Mouse (Mus musculus) cerebellum, adult 11-12 months (tissue): ENCODE data around the gene Slc22a27.
"Not testable (repeated sequence)": the region's sequence is repeated elsewhere in the genome, so short reads cannot be mapped to it uniquely, and the experiment has no call there.

Source experiments
- DNase-seq: peaks from one replicate; pipeline ENCODE4 v3.0.0; 2022

The Slc22a27 gene

GRCm38 (mm10) chr19:7965927-7966326 lies at the start of gene Slc22a27:
Slc22a27 (minus strand) TSS chr19:7966027.
- DNase-seq = not testable (repeated sequence)

- DNase-seq = not testable (repeated sequence)
These were observed 45.8 kb upstream of the Slc22a27 start for GRCm38 (mm10) chr19:8011596-8011995.

DNA sequence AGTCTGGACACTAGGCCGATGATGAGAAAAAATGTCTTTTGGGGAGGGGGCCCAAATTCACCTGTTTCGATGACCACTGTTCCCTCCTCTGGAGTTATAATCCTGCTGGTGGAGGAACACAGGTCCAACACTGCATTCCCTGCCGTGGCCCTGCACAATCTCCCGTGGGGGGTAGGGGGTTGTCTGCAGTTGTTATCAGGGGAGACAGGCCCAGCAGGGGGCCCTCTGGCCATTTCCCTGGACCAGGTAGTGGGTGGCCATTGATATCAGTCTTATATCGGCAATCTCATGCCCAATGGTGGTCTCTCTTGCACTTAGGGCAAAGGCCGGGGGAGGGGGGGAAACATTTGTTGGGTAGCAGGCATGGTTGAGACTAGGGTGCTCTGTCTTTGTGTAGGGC lies 43.3 kb upstream of the Slc22a27 start:
- DNase-seq = not testable (repeated sequence)

GRCm38 (mm10) chr19:7968703-7969102 lies 2.9 kb upstream of the Slc22a27 start:
- no peak for DNase-seq

DNA sequence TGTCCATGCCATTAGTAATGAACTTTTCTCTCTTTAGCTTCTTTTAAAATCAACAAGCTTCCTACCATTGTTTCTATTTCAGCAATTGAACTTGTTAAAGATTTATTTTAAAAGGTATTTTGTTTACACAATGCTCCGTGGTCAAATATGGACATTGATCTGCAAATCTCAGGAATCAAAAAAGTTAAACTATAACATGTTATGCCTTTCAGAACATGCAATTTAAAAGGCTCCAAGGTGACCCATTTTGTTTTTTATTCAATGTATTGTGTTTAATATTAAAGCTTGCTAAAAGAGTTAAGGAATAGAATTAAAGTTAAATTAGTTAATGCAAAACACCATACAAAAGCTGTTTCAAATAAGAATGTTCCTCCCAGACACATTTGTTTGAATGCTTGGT lies 723 bp upstream of the Slc22a27 start:
- DNase-seq = not testable (repeated sequence)

DNA sequence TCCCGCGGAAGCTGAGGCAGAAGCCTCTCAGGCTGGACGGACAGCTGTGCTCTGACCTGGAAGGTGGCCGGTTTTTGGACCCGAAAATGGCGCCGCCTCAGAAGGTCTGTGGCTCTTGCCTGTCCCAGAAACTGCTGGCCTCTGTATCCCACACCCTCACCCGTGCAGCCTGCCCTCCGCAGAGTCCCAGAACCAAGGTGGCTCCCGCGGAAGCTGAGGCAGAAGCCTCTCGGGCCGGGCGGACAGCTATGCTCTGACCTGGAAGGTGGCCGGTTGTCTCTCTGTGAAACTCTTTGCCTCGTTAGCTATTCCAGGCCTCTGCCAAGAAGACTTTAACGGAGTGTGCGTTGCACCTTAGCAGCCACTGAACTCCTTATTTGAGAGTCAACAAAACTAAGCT lies 26.4 kb downstream of the Slc22a27 start:
- not testable (repeated sequence) for DNase-seq

DNA sequence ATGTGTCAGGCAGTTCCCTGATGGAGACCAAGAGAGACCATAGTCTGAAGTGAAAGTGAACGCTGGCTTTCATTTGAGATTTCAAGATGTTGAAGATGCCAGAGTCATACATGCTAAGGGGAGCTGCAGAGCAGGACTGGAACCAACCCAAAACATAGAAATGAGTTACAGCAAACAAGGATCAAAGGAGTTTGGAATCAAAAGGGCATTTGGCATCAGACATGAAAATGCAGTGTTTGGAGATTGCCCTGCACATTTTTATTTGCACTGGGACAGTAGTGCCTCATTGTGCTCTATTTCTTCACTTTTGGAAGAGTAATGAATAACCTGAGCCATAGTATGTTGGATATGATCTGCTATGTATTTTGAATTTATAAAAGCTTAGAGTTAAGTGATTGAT lies 89.2 kb downstream of the Slc22a27 start:
- no peak for DNase-seq

- no peak for DNase-seq
These were observed 136.0 kb downstream of the Slc22a27 start for GRCm38 (mm10) chr19:7829851-7830250.
